Mouse (Mus musculus): ENCODE measurements at regions not wholly inside any gene's neighbourhood (a gene's known extent, or its start where the extent isn't known, plus 50 kb on each side); places are given as distances from the start of the nearest gene placed in this dataset.

DNA sequence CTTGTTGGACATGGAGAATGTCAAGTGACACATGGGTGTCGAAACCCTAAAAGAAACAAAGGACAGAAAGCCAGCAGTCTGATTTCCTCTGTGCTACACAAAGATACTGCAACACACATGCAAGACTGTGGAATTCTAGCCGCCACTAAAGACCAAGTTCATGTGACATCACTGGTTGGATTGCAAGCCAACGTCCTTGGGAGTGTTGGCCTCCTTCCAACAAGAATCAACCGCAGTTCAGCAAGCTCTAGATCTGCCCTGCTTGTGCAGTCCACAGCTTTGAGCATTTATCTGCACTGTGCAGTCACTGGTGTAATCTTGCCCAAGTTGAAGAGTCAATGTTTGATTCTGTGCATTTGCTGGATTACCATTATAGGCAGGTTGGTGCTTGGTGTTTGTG lies 1001.2 kb downstream of the Ttll7 start:
- Histone ChIP-seq H3K36me3 (ENCODE audit: control insufficient read depth, insufficient read depth, low read length) (no peaks in the 10 kb centered on the region), H3K27me3 (ENCODE audit: control insufficient read depth, insufficient read depth, low read length) (no peaks in the 10 kb centered on the region), H3K9ac (ENCODE audit: low read length) (no peak overlapping the region), H3K4me1 (ENCODE audit: control insufficient read depth, insufficient read depth, low read length) (no peaks in the 10 kb centered on the region), H3K4me2 (ENCODE audit: low read depth, low read length) (no peak overlapping the region), H3K27ac (ENCODE audit: low read length) (no peak overlapping the region), H3K4me3 (replicated peaks; ENCODE audit: low read length) (no peak overlapping the region), H3K9me3 (replicated peaks; ENCODE audit: control insufficient read depth, low read length) (no peaks in the 10 kb centered on the region)
- 50% methylated on average over 4 of the region's 4 CpGs for WGBS
- ATAC-seq (ENCODE audit: insufficient read depth, low FRiP score): no peak

DNA sequence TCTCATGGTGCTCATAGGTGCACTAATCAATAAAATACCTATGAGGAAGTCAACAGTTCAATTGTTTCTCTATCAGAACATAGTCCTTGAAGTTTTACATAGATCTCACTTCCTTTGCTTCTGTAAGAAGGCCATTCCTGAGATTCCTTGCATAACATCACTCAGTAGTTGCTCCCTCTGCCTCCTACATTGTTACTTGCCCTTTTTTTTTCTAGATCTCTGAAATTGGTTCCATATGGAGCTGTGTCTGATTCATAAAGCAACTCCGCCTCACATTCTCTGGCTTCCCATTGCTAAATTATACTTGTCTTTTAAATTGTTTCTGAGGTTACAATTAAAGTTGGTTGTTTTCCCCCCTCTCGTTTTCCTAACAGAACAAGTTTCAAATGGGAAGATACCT lies 1000.7 kb downstream of the Ttll7 start:
- H3K4me1 ChIP-seq (ENCODE audit: control insufficient read depth, insufficient read depth, low read length): no peaks in the 10 kb centered on the region
- no peak overlapping the region for H3K4me3 ChIP-seq (replicated peaks; ENCODE audit: low read length)
- no peak overlapping the region for H3K4me2 ChIP-seq (ENCODE audit: low read depth, low read length)
- ATAC-seq (ENCODE audit: insufficient read depth, low FRiP score): no peak
- WGBS: 86% methylated on average over 2 of the region's 2 CpGs
- H3K36me3 ChIP-seq (ENCODE audit: control insufficient read depth, insufficient read depth, low read length): no peaks in the 10 kb centered on the region
- no peaks in the 10 kb centered on the region for H3K9me3 ChIP-seq (replicated peaks; ENCODE audit: control insufficient read depth, low read length)
- H3K27me3 ChIP-seq (ENCODE audit: control insufficient read depth, insufficient read depth, low read length): no peaks in the 10 kb centered on the region
- no peak overlapping the region for H3K9ac ChIP-seq (ENCODE audit: low read length)
- H3K27ac ChIP-seq (ENCODE audit: low read length): no peak overlapping the region

DNA sequence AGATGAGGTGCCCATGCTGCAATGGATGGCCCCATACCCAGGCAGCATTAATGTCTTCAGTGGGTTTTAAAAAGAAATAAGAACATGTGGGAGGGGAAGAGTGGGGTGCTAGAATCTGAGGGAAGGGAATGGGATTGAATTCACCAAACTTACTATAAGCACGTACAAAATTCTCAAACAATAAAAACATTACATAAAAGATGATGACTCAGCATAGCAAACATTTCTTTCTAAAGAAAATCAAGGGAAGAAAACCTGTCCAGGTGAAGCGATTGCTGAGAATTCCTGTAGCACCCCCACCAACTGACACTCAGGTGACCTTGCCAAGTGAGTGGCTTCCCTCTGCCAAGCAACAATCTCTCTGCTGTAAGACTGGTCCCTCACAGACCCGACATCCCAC lies 989.2 kb downstream of the Ttll7 start:
- ATAC-seq (ENCODE audit: insufficient read depth, low FRiP score): no peak
- Histone ChIP-seq H3K4me3 (replicated peaks; ENCODE audit: low read length) (no peak overlapping the region), H3K9me3 (replicated peaks; ENCODE audit: control insufficient read depth, low read length) (no peaks in the 10 kb centered on the region), H3K27me3 (ENCODE audit: control insufficient read depth, insufficient read depth, low read length) (no peaks in the 10 kb centered on the region), H3K36me3 (ENCODE audit: control insufficient read depth, insufficient read depth, low read length) (no peaks in the 10 kb centered on the region), H3K4me2 (ENCODE audit: low read depth, low read length) (no peak overlapping the region), H3K27ac (ENCODE audit: low read length) (no peak overlapping the region), H3K9ac (ENCODE audit: low read length) (no peak overlapping the region), H3K4me1 (ENCODE audit: control insufficient read depth, insufficient read depth, low read length) (no peaks in the 10 kb centered on the region)
- WGBS: 53% methylated on average over 3 of the region's 3 CpGs

DNA sequence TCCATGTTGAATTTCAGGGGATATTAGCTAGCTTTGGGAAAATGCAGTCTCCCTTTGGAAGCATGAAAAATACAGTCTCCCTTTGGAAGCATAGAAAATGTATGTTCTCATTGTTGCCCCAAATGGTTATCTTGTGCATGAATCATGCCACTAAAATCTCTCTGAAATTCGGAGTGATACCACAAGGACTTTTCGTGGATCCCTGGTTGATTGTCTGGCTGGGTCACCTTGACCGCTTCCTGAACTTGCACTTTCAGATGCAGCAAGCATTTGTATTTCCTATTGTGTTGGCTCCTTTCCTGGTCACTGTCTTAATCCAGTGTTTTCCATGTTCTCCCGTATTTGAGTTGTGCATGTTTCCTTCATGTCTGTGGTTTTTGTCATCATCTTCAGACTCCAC lies 986.6 kb downstream of the Ttll7 start:
- Histone ChIP-seq H3K4me3 (replicated peaks; ENCODE audit: low read length) (no peak overlapping the region), H3K4me2 (ENCODE audit: low read depth, low read length) (no peak overlapping the region), H3K4me1 (ENCODE audit: control insufficient read depth, insufficient read depth, low read length) (no peaks in the 10 kb centered on the region), H3K9me3 (replicated peaks; ENCODE audit: control insufficient read depth, low read length) (no peaks in the 10 kb centered on the region), H3K9ac (ENCODE audit: low read length) (no peak overlapping the region), H3K27ac (ENCODE audit: low read length) (no peak overlapping the region), H3K27me3 (ENCODE audit: control insufficient read depth, insufficient read depth, low read length) (no peaks in the 10 kb centered on the region), H3K36me3 (ENCODE audit: control insufficient read depth, insufficient read depth, low read length) (no peaks in the 10 kb centered on the region)
- 76% methylated on average over 4 of the region's 4 CpGs for WGBS
- ATAC-seq (ENCODE audit: insufficient read depth, low FRiP score): no peak

DNA sequence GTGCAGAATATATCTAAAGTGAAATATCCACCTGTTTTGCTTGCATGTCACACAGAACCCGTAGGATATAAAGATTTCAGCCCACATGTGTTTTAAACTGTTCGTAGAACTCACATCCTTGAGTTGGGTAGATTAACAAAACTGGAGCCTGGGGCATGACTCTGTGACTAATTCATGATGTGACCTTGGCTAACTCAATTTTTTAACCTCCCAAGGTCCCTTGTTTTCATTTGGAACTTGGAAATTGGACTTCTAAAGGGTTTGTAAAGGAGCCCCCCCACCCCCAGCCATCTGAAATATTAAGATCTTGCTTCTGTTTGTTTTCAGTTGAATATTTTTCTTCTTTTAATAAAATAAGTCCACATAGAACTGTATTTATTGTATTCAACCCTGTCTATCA lies 983.5 kb downstream of the Ttll7 start:
- no peaks in the 10 kb centered on the region for H3K36me3 ChIP-seq (ENCODE audit: control insufficient read depth, insufficient read depth, low read length)
- H3K4me1 ChIP-seq (ENCODE audit: control insufficient read depth, insufficient read depth, low read length): no peaks in the 10 kb centered on the region
- no peak for ATAC-seq (ENCODE audit: insufficient read depth, low FRiP score)
- 77% methylated on average over 2 of the region's 2 CpGs for WGBS
- H3K9ac ChIP-seq (ENCODE audit: low read length): no peak overlapping the region
- H3K27me3 ChIP-seq (ENCODE audit: control insufficient read depth, insufficient read depth, low read length): no peaks in the 10 kb centered on the region
- no peaks in the 10 kb centered on the region for H3K9me3 ChIP-seq (replicated peaks; ENCODE audit: control insufficient read depth, low read length)
- H3K4me3 ChIP-seq (replicated peaks; ENCODE audit: low read length): no peak overlapping the region
- no peak overlapping the region for H3K27ac ChIP-seq (ENCODE audit: low read length)
- H3K4me2 ChIP-seq (ENCODE audit: low read depth, low read length): no peak overlapping the region

DNA sequence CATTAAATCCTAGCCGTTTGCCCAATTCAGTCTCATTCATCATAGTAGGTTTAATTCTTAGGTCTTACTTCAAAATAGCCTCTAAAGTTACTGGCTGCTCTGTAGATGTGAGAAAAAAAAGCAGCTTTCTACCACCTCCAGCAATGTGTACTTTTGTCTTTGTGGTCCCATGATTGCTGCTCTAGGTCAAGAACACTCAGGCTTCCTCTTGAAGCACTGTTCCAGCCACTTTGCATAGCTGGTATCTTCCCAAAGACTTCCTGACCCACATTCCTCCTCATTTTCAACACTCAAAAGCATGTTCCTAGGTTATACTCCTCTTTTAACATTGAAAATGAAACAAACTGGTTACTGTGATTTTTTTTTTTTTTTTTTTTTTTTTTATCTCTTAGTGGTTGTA lies 973.2 kb downstream of the Ttll7 start:
- ATAC-seq (ENCODE audit: insufficient read depth, low FRiP score): no peak
- Histone ChIP-seq H3K4me3 (replicated peaks; ENCODE audit: low read length) (no peak overlapping the region), H3K27ac (ENCODE audit: low read length) (no peak overlapping the region), H3K4me2 (ENCODE audit: low read depth, low read length) (no peak overlapping the region), H3K27me3 (ENCODE audit: control insufficient read depth, insufficient read depth, low read length) (no peaks in the 10 kb centered on the region), H3K36me3 (ENCODE audit: control insufficient read depth, insufficient read depth, low read length) (no peaks in the 10 kb centered on the region), H3K9me3 (replicated peaks; ENCODE audit: control insufficient read depth, low read length) (no peaks in the 10 kb centered on the region), H3K9ac (ENCODE audit: low read length) (no peak overlapping the region), H3K4me1 (ENCODE audit: control insufficient read depth, insufficient read depth, low read length) (no peaks in the 10 kb centered on the region)
- 73% methylated on average over 1 of the region's 1 CpGs for WGBS

DNA sequence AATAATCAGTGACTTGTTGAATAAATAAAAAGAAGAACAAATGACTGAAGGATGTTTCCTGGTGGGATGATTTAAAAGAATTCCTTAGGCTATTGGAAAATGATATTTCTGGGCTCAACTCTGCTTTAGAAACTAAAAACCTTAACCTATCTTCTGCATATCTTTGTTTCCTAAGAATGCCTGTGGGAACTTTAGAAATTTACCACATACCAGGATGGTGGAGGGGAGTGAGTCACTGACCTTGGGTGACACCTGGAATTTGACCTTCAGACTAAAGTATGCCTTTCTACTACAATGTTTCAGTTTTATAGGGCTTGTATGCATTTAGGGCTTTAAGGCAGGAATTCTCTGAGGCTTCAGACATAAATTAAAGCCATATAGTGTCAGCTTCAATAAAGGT lies 972.3 kb downstream of the Ttll7 start:
- Histone ChIP-seq H3K27ac (ENCODE audit: low read length) (no peak overlapping the region), H3K4me3 (replicated peaks; ENCODE audit: low read length) (no peak overlapping the region), H3K36me3 (ENCODE audit: control insufficient read depth, insufficient read depth, low read length) (no peaks in the 10 kb centered on the region), H3K9ac (ENCODE audit: low read length) (no peak overlapping the region), H3K27me3 (ENCODE audit: control insufficient read depth, insufficient read depth, low read length) (no peaks in the 10 kb centered on the region), H3K4me2 (ENCODE audit: low read depth, low read length) (no peak overlapping the region), H3K4me1 (ENCODE audit: control insufficient read depth, insufficient read depth, low read length) (no peaks in the 10 kb centered on the region), H3K9me3 (replicated peaks; ENCODE audit: control insufficient read depth, low read length) (no peaks in the 10 kb centered on the region)
- ATAC-seq (ENCODE audit: insufficient read depth, low FRiP score): no peak

DNA sequence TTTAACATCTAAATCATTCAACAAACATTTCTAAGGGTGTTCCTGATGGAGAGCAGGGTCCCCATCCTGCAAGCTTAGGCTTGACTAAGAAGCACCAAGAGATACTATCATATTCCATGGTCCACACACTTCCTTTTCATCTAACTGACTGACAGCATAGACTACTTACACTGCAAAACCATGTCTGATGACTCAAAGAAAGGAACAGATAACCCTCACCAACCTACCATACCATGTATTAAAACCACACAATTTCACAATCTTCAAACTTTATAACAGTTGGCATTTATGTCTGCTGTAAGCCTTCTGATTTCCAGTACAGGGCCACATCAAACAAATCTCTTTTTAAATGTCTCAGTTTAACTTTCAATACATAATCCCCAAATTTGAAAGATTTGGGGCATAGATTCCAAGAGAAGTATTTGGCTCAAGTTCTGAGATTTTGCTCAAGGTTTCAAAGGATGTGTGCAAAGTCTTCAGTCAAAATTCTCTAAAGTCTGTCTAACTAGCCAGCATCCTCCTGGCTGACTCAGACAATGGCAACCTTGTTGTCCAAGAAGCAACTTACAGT lies 962.0 kb downstream of the Ttll7 start:
- H3K27me3 ChIP-seq (ENCODE audit: control insufficient read depth, insufficient read depth, low read length): no peaks in the 10 kb centered on the region
- H3K4me3 ChIP-seq (replicated peaks; ENCODE audit: low read length): no peak overlapping the region
- H3K27ac ChIP-seq (ENCODE audit: low read length): no peak overlapping the region
- no peaks in the 10 kb centered on the region for H3K4me1 ChIP-seq (ENCODE audit: control insufficient read depth, insufficient read depth, low read length)
- no peak overlapping the region for H3K4me2 ChIP-seq (ENCODE audit: low read depth, low read length)
- ATAC-seq (ENCODE audit: insufficient read depth, low FRiP score): no peak
- H3K9ac ChIP-seq (ENCODE audit: low read length): no peak overlapping the region
- no peaks in the 10 kb centered on the region for H3K9me3 ChIP-seq (replicated peaks; ENCODE audit: control insufficient read depth, low read length)
- no peaks in the 10 kb centered on the region for H3K36me3 ChIP-seq (ENCODE audit: control insufficient read depth, insufficient read depth, low read length)

DNA sequence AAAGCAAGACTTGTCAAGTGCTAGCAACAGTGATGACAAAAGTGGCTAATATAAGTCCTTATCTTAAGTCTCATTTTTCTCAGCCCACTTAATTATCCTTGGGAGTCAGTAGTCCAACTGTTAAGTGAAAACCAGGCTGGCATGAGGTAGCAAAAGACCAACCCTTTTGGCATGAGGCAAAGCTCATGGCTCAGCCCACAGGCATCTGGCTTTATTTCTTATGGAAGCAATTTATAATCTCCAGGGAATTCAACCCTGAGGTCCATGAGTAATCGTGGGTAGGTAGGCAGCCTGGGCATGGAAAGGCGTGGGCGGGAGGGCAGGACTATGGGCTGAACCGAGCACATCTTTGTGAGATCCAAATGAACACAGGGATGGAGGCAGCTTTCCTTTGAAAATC lies 950.4 kb downstream of the Ttll7 start:
- Histone ChIP-seq H3K4me1 (ENCODE audit: control insufficient read depth, insufficient read depth, low read length) (no peaks in the 10 kb centered on the region), H3K4me3 (replicated peaks; ENCODE audit: low read length) (no peak overlapping the region), H3K36me3 (ENCODE audit: control insufficient read depth, insufficient read depth, low read length) (no peaks in the 10 kb centered on the region), H3K27ac (ENCODE audit: low read length) (no peak overlapping the region), H3K27me3 (ENCODE audit: control insufficient read depth, insufficient read depth, low read length) (no peaks in the 10 kb centered on the region), H3K9ac (ENCODE audit: low read length) (no peak overlapping the region), H3K9me3 (replicated peaks; ENCODE audit: control insufficient read depth, low read length) (no peaks in the 10 kb centered on the region), H3K4me2 (ENCODE audit: low read depth, low read length) (no peak overlapping the region)
- 83% methylated on average over 4 of the region's 4 CpGs for WGBS
- no peak for ATAC-seq (ENCODE audit: insufficient read depth, low FRiP score)

DNA sequence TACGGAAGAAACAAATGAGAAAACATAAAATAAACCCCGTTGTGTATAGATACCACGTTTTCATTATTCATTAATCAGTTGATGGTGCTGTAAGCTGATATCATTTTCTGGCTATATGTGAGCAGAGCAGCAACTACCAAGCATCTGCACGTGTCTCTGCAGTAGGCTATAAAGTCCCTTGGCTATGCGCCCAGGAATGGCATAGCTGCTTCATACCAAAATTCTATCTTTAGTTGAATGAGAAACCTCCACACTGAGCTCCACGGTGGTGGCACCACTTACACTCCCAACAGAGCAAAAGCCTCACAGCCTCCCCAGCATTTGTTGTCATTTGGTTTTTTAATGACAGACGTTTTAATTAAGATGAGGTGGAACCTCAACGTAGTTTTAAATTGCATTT lies 944.4 kb downstream of the Ttll7 start:
- H3K27ac ChIP-seq (ENCODE audit: low read length): no peak overlapping the region
- WGBS: 75% methylated on average over 8 of the region's 8 CpGs
- no peaks in the 10 kb centered on the region for H3K4me1 ChIP-seq (ENCODE audit: control insufficient read depth, insufficient read depth, low read length)

More for the DNA sequence above, 944.4 kb downstream of the Ttll7 start:
- H3K4me3 ChIP-seq (replicated peaks; ENCODE audit: low read length): no peak overlapping the region
- no peak overlapping the region for H3K4me2 ChIP-seq (ENCODE audit: low read depth, low read length)
- no peak for ATAC-seq (ENCODE audit: insufficient read depth, low FRiP score)
- no peaks in the 10 kb centered on the region for H3K36me3 ChIP-seq (ENCODE audit: control insufficient read depth, insufficient read depth, low read length)
- H3K9ac ChIP-seq (ENCODE audit: low read length): no peak overlapping the region
- H3K9me3 ChIP-seq (replicated peaks; ENCODE audit: control insufficient read depth, low read length): no peaks in the 10 kb centered on the region
- H3K27me3 ChIP-seq (ENCODE audit: control insufficient read depth, insufficient read depth, low read length): no peaks in the 10 kb centered on the region
